Comparison of ENCODE assay signal across 12 mouse cellular contexts in genomic region chr10:60635568-60636295, GRCm38 (mm10).
DNase-seq lines count a peak whose midpoint lies in the region; ATAC-seq lines count a peak whose summit lies in the region.
"Had no signal": no experiment of that assay in that cellular context is flagged by ENCODE, and none has a peak within 500 bp of the region (broad histone marks: within the 10 kb centered on the region; RNA-seq: fewer than 3 reads in every experiment).

No protein-coding gene starts in this region.

- no peaks in the 10 kb centered on the region for H3K36me3 ChIP-seq in hindbrain, embryonic 11.5 days (ENCODE audit: control insufficient read depth, insufficient read depth, low read length)
- H3K36me3 ChIP-seq in hindbrain, embryonic 14.5 days (replicated peaks; ENCODE audit: control insufficient read depth, insufficient read depth) = no peaks in the 10 kb centered on the region
- H3K36me3 ChIP-seq in midbrain, embryonic 11.5 days (ENCODE audit: control insufficient read depth, insufficient read depth, low read length) = no peaks in the 10 kb centered on the region
- no peaks in the 10 kb centered on the region for H3K36me3 ChIP-seq in midbrain, embryonic 10.5 days
- H3K36me3 ChIP-seq in forebrain, embryonic 11.5 days (ENCODE audit: control insufficient read depth, insufficient read depth, low read length) = no peaks in the 10 kb centered on the region
- H3K36me3 ChIP-seq: embryonic facial prominence, embryonic 12.5 days; liver, embryonic 13.5 days had no signal

- no peak overlapping the region for H3K4me2 ChIP-seq in hindbrain, embryonic 11.5 days (replicated peaks; ENCODE audit: low read depth, low read length)
- no peak overlapping the region for H3K4me2 ChIP-seq in hindbrain, embryonic 14.5 days (replicated peaks)
- no peak overlapping the region for H3K4me2 ChIP-seq in midbrain, embryonic 11.5 days
- no peak overlapping the region for H3K4me2 ChIP-seq in forebrain, embryonic 11.5 days (ENCODE audit: low read depth, low read length, severe bottlenecking)
- H3K4me2 ChIP-seq: embryonic facial prominence, embryonic 12.5 days; liver, embryonic 13.5 days had no signal

- H3K4me1 ChIP-seq in hindbrain, embryonic 11.5 days (replicated peaks; ENCODE audit: control insufficient read depth, insufficient read depth, low read length) = no peaks in the 10 kb centered on the region
- 0 out of 2 replicates have a peak, but pooled peaks cover 3% of the 10 kb centered on the region for H3K4me1 ChIP-seq in hindbrain, embryonic 14.5 days (replicated peaks; ENCODE audit: control insufficient read depth, insufficient read depth, low read length)
- H3K4me1 ChIP-seq in midbrain, embryonic 11.5 days (ENCODE audit: control insufficient read depth, insufficient read depth, low read length) = no peaks in the 10 kb centered on the region
- peaks cover 8% of the 10 kb centered on the region for H3K4me1 ChIP-seq in midbrain, embryonic 10.5 days
- H3K4me1 ChIP-seq in forebrain, embryonic 11.5 days (replicated peaks; ENCODE audit: control insufficient read depth, insufficient read depth, low read length) = no peaks in the 10 kb centered on the region; the same call in 1 of the 2 replicates
- H3K4me1 ChIP-seq: embryonic facial prominence, embryonic 12.5 days; liver, embryonic 13.5 days had no signal

- 29% methylated on average over 13 of the region's 13 CpGs for WGBS in hindbrain, embryonic 11.5 days
- 28% methylated on average over 13 of the region's 13 CpGs for WGBS in hindbrain, embryonic 14.5 days
- WGBS in midbrain, embryonic 11.5 days = 37% methylated on average over 13 of the region's 13 CpGs
- 34% methylated on average over 13 of the region's 13 CpGs for WGBS in midbrain, embryonic 10.5 days
- WGBS in forebrain, embryonic 11.5 days = 35% methylated on average over 13 of the region's 13 CpGs

- H3K27me3 ChIP-seq in hindbrain, embryonic 11.5 days (ENCODE audit: control insufficient read depth, insufficient read depth, low read length) = no peaks in the 10 kb centered on the region
- H3K27me3 ChIP-seq in hindbrain, embryonic 14.5 days (ENCODE audit: control insufficient read depth, insufficient read depth, low read length) = no peaks in the 10 kb centered on the region
- H3K27me3 ChIP-seq in midbrain, embryonic 11.5 days (ENCODE audit: control insufficient read depth, insufficient read depth, low read length) = no peaks in the 10 kb centered on the region
- H3K27me3 ChIP-seq in midbrain, embryonic 10.5 days (ENCODE audit: low read depth, poor library complexity, severe bottlenecking) = peaks cover 5% of the 10 kb centered on the region
- no peaks in the 10 kb centered on the region for H3K27me3 ChIP-seq in forebrain, embryonic 11.5 days (ENCODE audit: control insufficient read depth, insufficient read depth, low read length)
- H3K27me3 ChIP-seq: embryonic facial prominence, embryonic 12.5 days; liver, embryonic 13.5 days had no signal

- H3K9me3 ChIP-seq in hindbrain, embryonic 11.5 days (ENCODE audit: control insufficient read depth, low read length) = no peaks in the 10 kb centered on the region
- no peaks in the 10 kb centered on the region for H3K9me3 ChIP-seq in hindbrain, embryonic 14.5 days (ENCODE audit: control insufficient read depth, low read length)
- no peaks in the 10 kb centered on the region; the same call in 1 of the 2 replicates for H3K9me3 ChIP-seq in midbrain, embryonic 11.5 days (ENCODE audit: control insufficient read depth, low read length)
- no peaks in the 10 kb centered on the region; the same call in 1 of the 2 replicates for H3K9me3 ChIP-seq in midbrain, embryonic 10.5 days (replicated peaks)
- no peaks in the 10 kb centered on the region for H3K9me3 ChIP-seq in forebrain, embryonic 11.5 days (ENCODE audit: control insufficient read depth, low read length)
- H3K9me3 ChIP-seq: embryonic facial prominence, embryonic 12.5 days; liver, embryonic 13.5 days had no signal

- no peak overlapping the region for H3K4me3 ChIP-seq in hindbrain, embryonic 11.5 days (ENCODE audit: low read depth, low read length)
- H3K4me3 ChIP-seq in hindbrain, embryonic 14.5 days (replicated peaks; ENCODE audit: low read length) = no peak overlapping the region
- no peak overlapping the region for H3K4me3 ChIP-seq in midbrain, embryonic 11.5 days (ENCODE audit: low read depth, low read length)
- no peak overlapping the region for H3K4me3 ChIP-seq in midbrain, embryonic 10.5 days
- H3K4me3 ChIP-seq in forebrain, embryonic 11.5 days (ENCODE audit: low read depth, low read length) = no peak overlapping the region
- H3K4me3 ChIP-seq: embryonic facial prominence, embryonic 12.5 days; liver, embryonic 13.5 days had no signal

- peak; percentile 54; the same call in 1 of the 2 replicates for ATAC-seq in hindbrain, embryonic 11.5 days (ENCODE audit: low FRiP score)
- ATAC-seq in hindbrain, embryonic 14.5 days (ENCODE audit: low FRiP score) = no peak
- no peak for ATAC-seq in midbrain, embryonic 11.5 days (ENCODE audit: low FRiP score)
- ATAC-seq in forebrain, embryonic 11.5 days (replicated peaks; ENCODE audit: low FRiP score) = no peak
- ATAC-seq: forebrain, postnatal 0 days had no signal

- H3K27ac ChIP-seq in hindbrain, embryonic 11.5 days (ENCODE audit: low read depth, low read length) = no peak overlapping the region
- no peak overlapping the region for H3K27ac ChIP-seq in hindbrain, embryonic 14.5 days
- H3K27ac ChIP-seq in midbrain, embryonic 11.5 days (ENCODE audit: low read depth, low read length) = no peak overlapping the region
- H3K27ac ChIP-seq in midbrain, embryonic 10.5 days (replicated peaks) = no peak overlapping the region
- H3K27ac ChIP-seq in forebrain, embryonic 11.5 days (ENCODE audit: low read depth, low read length) = no peak overlapping the region
- H3K27ac ChIP-seq: embryonic facial prominence, embryonic 12.5 days; liver, embryonic 13.5 days had no signal

- DNase-seq in hindbrain, embryonic 11.5 days (ENCODE audit: low spot score) = peak; percentile 33
- no peak for DNase-seq in hindbrain, embryonic 14.5 days (ENCODE audit: low spot score)
- DNase-seq in midbrain, embryonic 11.5 days (ENCODE audit: low spot score, missing footprints) = peak; percentile 64
- DNase-seq in midbrain, embryonic 10.5 days (ENCODE audit: low spot score) = no peak
- peak; percentile 50 for DNase-seq in forelimb bud, embryonic 11.5 days (ENCODE audit: low read depth, low spot score)
- peak; percentile 72 for DNase-seq in retina, postnatal 1 day
- no peak for DNase-seq in cerebellum, postnatal 14 days
- DNase-seq in forebrain, embryonic 11.5 days (ENCODE audit: low spot score) = no peak
- DNase-seq: forebrain, postnatal 0 days; liver, embryonic 13.5 days; right cerebral cortex, adult 18-20 months had no signal

- H3K9ac ChIP-seq in hindbrain, embryonic 11.5 days (ENCODE audit: low read depth, low read length) = no peak overlapping the region
- H3K9ac ChIP-seq in hindbrain, embryonic 14.5 days = no peak overlapping the region
- H3K9ac ChIP-seq in midbrain, embryonic 11.5 days (ENCODE audit: low read length) = no peak overlapping the region
- no peak overlapping the region for H3K9ac ChIP-seq in forebrain, embryonic 11.5 days (ENCODE audit: low read length)
- H3K9ac ChIP-seq: embryonic facial prominence, embryonic 12.5 days; forebrain, postnatal 0 days; liver, embryonic 13.5 days had no signal

Comparison
In these comparisons a context has a peak if more than half of its experiments do, and no peak if none do; other contexts are left out.
1. DNase-seq: peak in hindbrain, embryonic 11.5 days (single experiment), midbrain, embryonic 11.5 days (single experiment), forelimb bud, embryonic 11.5 days (single experiment) and retina, postnatal 1 day (single experiment); none in hindbrain, embryonic 14.5 days (single experiment), midbrain, embryonic 10.5 days (single experiment), cerebellum, postnatal 14 days (0 of 2) and forebrain, embryonic 11.5 days (single experiment).